Comparison of ENCODE assay signal across 20 mouse cellular contexts in genomic region chr1:160006919-160007588, GRCm38 (mm10).
"Had no signal": no experiment of that assay in that cellular context is flagged by ENCODE, and none has a peak within 500 bp of the region (broad histone marks: within the 10 kb centered on the region; RNA-seq: fewer than 3 reads in every experiment).

No protein-coding gene starts in this region.

- H3K9ac ChIP-seq: limb, embryonic 12.5 days; limb, embryonic 15.5 days; liver, embryonic 14.5 days; liver, postnatal 0 days; lung, embryonic 14.5 days; midbrain, embryonic 12.5 days; midbrain, embryonic 15.5 days; stomach, embryonic 15.5 days had no signal

- DNase-seq: kidney, adult 2 months; kidney, postnatal 10 days; kidney, postnatal 36 days; layer of hippocampus, postnatal 36 days; left cerebral cortex, postnatal 4 days; liver, postnatal 0 days; lung, embryonic 14.5 days; right cerebral cortex, adult 18-20 months; right cerebral cortex, postnatal 14 days; right cerebral cortex, postnatal 4 days; thymus, postnatal 36 days had no signal

- H3K4me3 ChIP-seq: limb, embryonic 12.5 days; limb, embryonic 15.5 days; midbrain, embryonic 12.5 days; midbrain, embryonic 15.5 days; myocyte; stomach, embryonic 15.5 days had no signal

- H3K36me3 ChIP-seq: limb, embryonic 12.5 days; limb, embryonic 15.5 days; midbrain, embryonic 12.5 days; midbrain, embryonic 15.5 days; stomach, embryonic 15.5 days had no signal

- H3K4me1 ChIP-seq: limb, embryonic 12.5 days; limb, embryonic 15.5 days; midbrain, embryonic 12.5 days; midbrain, embryonic 15.5 days; stomach, embryonic 15.5 days had no signal

- H3K27ac ChIP-seq: limb, embryonic 12.5 days; limb, embryonic 15.5 days; liver, embryonic 14.5 days; macrophage; midbrain, embryonic 12.5 days; midbrain, embryonic 15.5 days; stomach, embryonic 15.5 days had no signal

- ATAC-seq: liver, postnatal 0 days; lung, postnatal 0 days; midbrain, embryonic 15.5 days had no signal

- H3K27me3 ChIP-seq: limb, embryonic 12.5 days; limb, embryonic 15.5 days; midbrain, embryonic 12.5 days; midbrain, embryonic 15.5 days; stomach, embryonic 15.5 days had no signal
